In genomic region chr16:17511431-17511830, GRCm38 (mm10) we compare ENCODE assay signal across 11 mouse cellular contexts. TPM values are rescaled to one million over a fixed set of nuclear protein-coding genes. Genes with fewer than 3 reads are reported as not detected.
"Had no signal": no experiment of that assay in that cellular context is flagged by ENCODE, and none has a peak within 500 bp of the region (broad histone marks: within the 10 kb centered on the region; RNA-seq: fewer than 3 reads in every experiment).

No protein-coding gene starts in this region.

- H3K9me3 ChIP-seq: midbrain, embryonic 13.5 days; stomach, embryonic 15.5 days had no signal

- H3K4me2 ChIP-seq: midbrain, embryonic 13.5 days; stomach, embryonic 15.5 days had no signal

- ATAC-seq: inflammation-experienced regulatory T-cells, adult 6 months; midbrain, embryonic 13.5 days had no signal

- DNase-seq: kidney, adult 18-20 months; lung, postnatal 36 days; right cerebral cortex, postnatal 14 days; thymus, adult 2 months; thymus, postnatal 25 days had no signal

- H3K9ac ChIP-seq: midbrain, embryonic 13.5 days; stomach, embryonic 15.5 days had no signal

- H3K4me3 ChIP-seq: left cerebral cortex, adult 2 months; midbrain, embryonic 13.5 days; stomach, embryonic 15.5 days had no signal

- H3K27me3 ChIP-seq: midbrain, embryonic 13.5 days; stomach, embryonic 15.5 days had no signal

- H3K27ac ChIP-seq: left cerebral cortex, adult 2 months; midbrain, embryonic 13.5 days; stomach, embryonic 15.5 days had no signal

RNA-seq across cellular contexts. Expression of gene Aifm3, which starts 22.0 kb away (rescaled TPM):
- polyA plus RNA-seq: inflammation-experienced regulatory T-cells, adult 6 months had no signal

RNA-seq across cellular contexts. Expression of gene Lrrc74b, which starts 49.6 kb away (rescaled TPM):
- polyA plus RNA-seq: liver, adult 2 months; spleen, adult 2 months had no signal

RNA-seq across cellular contexts. Expression of gene P2rx6, which starts 50.3 kb away (rescaled TPM):
- polyA plus RNA-seq: inflammation-experienced regulatory T-cells, adult 6 months; liver, adult 2 months had no signal
